Mouse (Mus musculus): ENCODE measurements around the gene Ciao2b.

Gene Ciao2b

DNA sequence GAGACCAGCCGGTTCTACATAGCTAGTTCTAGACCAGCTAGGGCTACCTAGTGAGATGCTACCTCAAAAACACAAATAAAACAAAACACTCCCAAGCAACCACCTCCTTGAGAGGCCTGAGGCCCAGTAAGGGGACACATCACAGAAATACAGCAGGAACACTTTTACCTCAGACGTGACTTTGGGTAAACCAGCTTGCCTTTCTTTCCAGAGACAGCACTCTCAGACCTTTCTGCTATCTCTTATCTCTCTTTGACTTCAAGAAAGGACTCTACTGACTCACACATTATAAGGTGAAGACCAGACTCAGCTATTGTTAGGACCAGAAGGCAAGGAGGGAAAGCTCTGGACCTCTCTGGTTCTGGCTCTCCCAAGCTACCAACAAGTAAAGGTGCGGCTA, 51.5 kb downstream of the Ciao2b start:
- in situ Hi-C loops (cut with MboI; ENCODE audit: low sequenced_read_pairs) = no loop called here
